Mouse (Mus musculus) telencephalon, adult 2 months (tissue): ENCODE data around the gene Dlat.
"Not testable (repeated sequence)": the region's sequence is repeated elsewhere in the genome, so short reads cannot be mapped to it uniquely, and the experiment has no call there.

Source experiments
- DNase-seq: peaks from one replicate; pipeline ENCODE4 v3.0.0-alpha.2; 2011; ENCODE audit warnings: low read depth, low spot score

Gene Dlat

DNA sequence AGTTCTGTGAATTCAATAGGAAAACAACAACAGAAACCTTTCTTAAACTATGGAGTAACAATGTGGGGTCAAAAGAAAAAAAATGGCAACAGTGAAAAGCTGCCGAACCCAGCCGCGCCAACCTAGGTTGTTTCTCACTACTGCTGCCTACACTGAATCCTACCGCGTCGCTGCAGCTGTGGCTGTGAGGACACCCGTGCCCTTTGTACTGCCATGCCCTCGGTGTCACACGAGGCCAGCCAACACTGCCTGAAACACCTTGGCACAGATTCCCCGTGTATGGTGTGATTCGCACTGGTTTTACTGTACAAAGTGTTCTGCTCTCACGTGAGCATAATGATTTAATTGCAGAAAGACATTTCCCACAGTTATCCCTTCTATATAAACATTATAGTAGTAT is 851 bp upstream of the Dlat start:
- no peak for DNase-seq

DNA sequence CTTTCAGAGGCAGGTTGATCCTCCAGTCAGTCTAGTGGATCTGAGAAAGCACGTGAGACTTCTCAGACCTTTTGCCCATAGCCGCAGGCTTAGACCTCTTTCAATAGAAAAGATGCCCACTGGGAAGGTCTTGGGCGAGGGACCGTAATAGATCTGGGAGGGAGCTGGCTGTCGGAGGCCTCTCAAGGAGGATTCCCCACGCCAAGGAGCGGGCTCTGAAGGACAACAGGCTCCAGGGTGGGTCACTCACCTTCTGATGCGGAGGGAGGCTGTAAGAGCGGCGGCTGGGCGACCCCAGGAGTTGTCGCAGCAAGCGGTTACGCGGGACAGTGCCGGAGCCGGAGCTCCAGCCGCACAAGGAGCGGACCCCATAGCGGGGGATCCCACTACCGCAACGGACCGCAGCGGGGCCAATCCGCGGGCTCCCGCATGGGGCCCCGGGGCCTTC is 615 bp downstream of the Dlat start:
- DNase-seq: peak; percentile 6

- DNase-seq: no peak
These were observed 1.2 kb downstream of the Dlat start for GRCm38 (mm10) chr9:50658391-50658790.

- DNase-seq: no peak
These were observed 9.1 kb downstream of the Dlat start for GRCm38 (mm10) chr9:50650503-50650902.

GRCm38 (mm10) chr9:50646826-50647370 is 12.7 kb downstream of the Dlat start:
- no peak for DNase-seq

- no peak for DNase-seq
These were observed 25.3 kb downstream of the Dlat start for GRCm38 (mm10) chr9:50634270-50634669.

DNA sequence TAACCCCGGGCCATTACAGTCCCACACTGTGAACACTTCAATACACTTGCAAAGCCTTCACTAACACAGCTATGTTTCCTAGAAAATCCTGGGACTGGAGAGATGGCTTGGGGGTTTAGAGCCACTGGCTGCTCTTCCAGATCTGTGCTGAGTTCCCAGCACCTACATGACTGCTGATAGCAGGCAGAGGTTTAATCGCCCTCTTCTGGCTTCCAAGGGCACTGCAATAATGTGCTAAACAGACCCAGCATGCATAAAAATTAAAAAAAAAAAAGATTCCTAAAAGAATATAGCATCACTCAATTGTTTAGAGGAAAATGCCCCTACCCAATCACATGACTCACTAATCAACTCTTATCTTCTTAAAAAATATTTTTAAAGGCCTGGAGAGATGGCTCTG is 26.5 kb downstream of the Dlat start:
- no peak for DNase-seq

DNA sequence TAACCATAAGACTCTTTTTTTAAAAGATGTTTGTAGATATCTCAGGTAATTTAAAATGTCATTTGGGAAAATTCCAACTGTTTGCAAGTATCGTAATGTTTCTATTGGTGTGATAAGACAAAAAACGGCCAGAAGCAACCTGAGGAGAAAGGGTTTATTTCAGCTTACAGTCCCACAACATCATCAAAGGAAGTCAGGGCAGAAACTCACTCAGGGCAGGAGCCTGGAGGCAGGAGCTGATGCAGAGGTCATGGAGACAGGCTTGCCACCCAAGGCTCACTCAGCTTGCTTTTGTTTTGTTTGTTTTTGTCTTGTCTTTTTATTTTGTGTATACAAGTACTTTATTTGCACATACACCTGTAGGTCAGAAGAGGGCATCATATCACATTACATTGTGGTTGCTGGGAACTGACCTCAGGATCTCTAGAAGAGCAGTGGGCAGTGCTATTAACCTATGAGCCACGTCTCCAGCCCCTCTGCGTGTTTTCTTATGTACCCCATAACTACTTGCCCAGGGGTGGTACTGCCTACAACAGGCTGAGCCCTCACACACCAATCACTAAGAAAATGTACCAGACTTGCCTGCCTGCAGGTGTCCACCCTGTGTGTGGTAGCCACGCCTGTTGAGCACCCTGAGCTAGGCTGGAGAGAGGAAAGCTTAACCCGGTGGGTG is 27.4 kb downstream of the Dlat start:
- DNase-seq: no peak

GRCm38 (mm10) chr9:50630903-50631302 is 28.7 kb downstream of the Dlat start:
- DNase-seq: not testable (repeated sequence)

GRCm38 (mm10) chr9:50617794-50618330 is 41.7 kb downstream of the Dlat start:
- no peak for DNase-seq

- peak; percentile 91 for DNase-seq
These were observed 42.6 kb downstream of the Dlat start, which contains the start of the genes Pih1d2 and Nkapd1 for GRCm38 (mm10) chr9:50616766-50617603. Gene Pih1d2 (plus strand): TSS chr9:50617321. Gene Nkapd1 (minus strand): TSS chr9:50617464.

DNA sequence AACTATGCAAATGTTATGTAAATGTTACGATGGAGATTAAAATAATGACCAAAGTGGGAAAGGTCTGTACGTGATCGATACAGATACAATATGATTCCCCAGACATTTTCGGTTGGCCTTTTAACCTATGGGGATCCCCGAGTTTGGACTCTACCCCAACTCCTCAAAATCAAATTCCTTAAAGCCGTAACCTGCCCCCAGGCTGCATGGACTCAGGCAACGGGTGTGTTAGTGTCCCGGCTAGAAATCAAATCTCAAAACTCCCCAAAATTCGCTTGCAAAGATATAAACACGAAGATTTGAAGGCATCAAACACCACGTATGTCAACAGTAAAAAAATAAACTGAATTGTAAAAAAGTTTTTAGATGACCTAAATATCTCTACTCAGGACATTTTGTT is 43.4 kb downstream of the Dlat start:
- DNase-seq: no peak

DNA sequence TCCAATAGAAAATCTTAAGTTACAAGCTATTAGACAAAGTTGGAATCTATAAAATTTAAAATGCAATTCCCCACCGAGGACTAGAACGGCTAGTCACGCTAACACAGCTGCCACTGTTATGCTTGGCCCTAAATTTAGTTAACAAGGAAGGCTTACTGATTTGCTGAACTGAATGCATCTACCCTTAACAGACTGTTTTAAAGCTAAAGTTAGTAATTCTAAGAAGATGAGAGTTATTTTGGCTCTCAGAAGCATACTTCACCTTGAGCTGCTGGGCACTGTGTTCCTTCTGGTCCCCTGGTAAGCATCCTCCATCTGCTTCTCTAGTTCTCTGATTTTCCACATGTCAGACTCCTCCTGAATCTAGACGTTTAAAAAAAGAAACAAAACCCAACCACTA is 47.5 kb downstream of the Dlat start:
- DNase-seq: peak; percentile 73

DNA sequence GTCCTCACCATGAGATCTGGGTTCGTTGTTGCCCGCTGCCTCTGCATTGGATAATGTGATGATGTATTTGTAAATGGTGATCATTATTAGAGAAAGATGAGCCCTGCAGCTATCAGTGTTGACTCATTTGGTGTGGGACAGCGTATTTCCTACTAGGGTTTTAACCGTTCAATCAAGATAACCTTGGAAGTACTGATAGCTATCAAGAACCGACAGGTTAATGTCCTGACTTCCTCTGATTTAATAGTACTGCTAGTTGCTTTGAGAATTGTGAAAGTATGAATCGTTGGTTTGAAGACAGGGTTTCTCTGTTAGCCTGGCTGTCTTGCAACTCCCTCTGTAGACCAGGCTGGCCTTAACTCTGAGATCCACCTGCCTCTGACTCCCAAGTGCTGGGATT is 55.2 kb downstream of the Dlat start:
- no peak for DNase-seq

- DNase-seq: no peak
These were observed 55.6 kb downstream of the Dlat start for GRCm38 (mm10) chr9:50603998-50604324.

DNA sequence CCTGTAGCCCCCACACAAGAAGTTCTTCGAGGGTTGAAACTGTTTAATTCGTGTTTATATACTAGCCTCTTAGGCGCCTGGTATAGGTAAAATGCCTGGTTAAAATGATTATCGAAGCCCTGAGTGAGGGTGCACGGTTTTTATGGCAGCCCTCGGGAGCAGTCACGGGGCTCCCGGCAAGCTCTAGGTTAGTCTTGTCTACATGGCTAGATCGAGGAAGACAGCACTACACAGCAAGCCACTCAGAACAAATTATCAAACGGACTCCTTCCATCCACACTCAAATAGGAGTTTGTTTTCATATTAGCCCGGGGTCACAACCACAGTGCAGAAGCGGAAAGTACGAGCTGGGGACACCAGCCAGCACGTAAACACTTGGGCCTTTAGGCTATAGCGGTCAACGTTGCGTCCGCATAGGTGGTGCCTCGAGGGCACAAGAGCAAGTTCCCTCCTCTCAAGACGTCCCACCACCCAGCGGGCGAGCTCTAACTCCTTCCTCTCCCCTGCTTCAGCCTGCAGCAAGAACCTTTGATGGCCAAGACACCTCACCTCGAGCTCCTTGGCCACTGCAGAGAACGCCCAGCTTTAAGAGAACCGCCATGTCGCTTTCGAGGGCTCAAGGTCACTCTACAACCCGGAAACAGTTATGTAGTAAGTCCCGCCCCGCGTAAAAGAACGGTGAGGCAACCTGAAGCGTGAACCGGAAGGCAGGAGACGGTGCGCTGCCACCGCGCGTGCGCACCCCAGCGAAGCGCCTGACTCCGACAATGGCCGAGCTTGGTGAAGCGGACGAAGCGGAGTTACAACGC is 56.2 kb downstream of the Dlat start, which contains the start of the genes Sdhd and Timm8b:
Sdhd (minus strand) TSS at position 624 of the 809 bp plus-strand sequence.
Timm8b (plus strand) TSS at position 722 of the 809 bp plus-strand sequence.
- peak; percentile 93 for DNase-seq

DNA sequence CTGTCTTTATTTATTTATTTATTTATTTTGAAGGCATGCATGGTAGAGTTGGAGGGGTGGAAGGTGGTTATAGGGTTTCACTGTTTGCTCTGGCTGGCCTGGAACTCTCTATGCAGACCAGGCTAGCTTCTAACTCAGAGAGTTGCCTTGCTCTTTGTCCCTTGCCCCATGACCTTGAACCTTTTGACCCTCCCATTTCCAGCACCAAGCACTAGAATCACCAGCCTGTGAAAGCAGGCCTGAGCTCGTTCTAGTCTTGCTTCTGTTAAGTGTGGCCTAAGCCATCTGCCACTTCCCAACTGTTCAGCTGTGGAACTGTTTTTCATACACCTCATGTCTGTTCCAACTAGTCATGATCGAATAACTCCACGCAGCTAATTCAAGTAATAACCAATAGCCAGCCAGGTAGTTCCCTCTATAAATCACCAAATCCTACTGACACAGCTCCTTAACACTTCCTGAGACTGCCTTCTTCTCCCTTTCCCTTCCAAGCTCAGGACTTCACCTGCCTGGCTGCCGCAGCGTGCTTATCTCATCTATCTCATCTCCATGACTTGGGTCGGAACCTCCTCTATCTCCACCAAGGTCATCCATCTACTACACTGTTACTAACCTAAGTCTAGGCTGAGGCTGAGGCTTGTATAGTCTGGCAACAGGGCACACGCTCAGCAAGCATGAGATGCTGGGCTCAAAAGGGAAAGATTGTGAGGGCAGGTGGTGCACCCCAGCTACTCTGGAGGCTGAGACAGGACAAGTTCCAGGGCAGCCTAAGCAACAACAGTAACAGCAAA is 57.3 kb downstream of the Dlat start:
- DNase-seq: no peak

- DNase-seq: no peak
These were observed 58.0 kb downstream of the Dlat start for GRCm38 (mm10) chr9:50601536-50601935.

DNA sequence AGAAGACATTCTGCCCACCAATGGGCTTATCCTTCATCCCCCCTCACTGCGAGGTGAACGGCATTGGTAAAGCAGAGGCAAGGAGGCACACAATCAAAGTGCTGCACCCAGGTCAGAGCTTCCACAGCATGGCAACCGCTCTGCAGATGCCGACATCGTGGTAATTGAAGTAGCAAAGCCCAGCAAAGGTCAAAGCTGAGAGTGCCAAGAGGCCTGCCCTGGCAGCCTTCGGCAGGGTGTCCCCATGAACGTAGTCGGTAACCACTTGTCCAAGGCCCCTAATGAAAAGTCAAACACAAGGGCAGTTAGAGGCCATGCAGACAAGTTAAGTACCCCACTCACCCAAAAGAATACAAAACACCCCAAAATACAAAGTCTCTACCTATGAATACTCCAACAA is 62.6 kb downstream of the Dlat start:
- DNase-seq: no peak

DNA sequence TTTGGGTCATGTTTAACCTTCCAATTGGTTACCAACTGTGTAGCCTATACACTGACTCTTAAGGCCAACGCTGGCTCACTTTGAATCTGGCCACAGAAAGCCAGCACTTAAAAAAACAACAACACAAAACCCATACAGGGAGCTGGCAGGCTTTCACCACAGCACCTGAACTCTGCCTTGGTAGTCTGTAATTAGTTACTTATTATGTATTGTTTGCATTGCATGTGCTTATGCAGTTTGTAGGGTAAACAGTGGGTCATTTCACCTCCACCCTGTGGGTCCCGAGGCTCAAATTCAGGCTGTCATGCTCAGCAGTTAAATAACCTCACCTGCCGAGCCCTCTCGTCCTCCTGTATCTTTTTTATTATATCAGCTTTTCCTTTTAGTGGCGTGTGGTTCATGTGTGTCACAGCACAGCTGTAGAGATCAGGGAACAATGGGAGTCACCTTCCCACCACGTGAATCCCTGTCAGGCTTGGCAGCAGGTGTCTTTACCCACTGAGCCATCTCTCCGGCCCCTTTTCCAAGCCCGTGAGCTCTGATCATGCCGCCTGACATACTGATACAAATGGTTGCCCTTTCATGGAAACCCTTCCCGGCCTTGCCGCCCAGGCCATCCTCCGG is 64.7 kb downstream of the Dlat start:
- no peak for DNase-seq
